Mouse (Mus musculus): ENCODE results near the gene Slc5a8.

DNA sequence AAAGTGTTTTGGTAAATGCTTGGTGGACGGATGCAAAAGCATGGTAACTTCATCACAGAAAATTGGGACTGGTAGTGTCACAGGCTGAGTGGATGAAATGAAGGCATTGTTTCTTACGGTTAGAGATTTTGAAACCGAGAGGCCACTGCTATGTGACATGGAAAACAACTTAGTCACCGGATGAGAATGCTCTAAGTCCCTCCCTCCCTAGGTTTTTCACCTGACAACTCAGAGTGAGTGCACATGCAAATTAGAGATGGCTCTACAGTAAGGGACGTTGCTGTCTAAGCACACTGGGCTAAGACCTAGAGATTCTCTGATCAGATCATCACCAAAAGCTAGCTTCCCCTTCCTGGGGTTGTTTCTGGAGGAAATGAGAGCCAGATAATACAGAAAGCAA lies 10.9 kb upstream of the Slc5a8 start:
- TF ChIP-seq CTCF (IDR thresholded peaks at IDR 0.05 in 2 of 3, conservative IDR thresholded peaks at IDR 0.05 in 1 of 3; ENCODE audit: control insufficient read depth in 1 of 3, insufficient read depth in 1 of 3, low read depth in 2 of 3, low read length in 3 of 3, poor library complexity in 1 of 3, severe bottlenecking in 1 of 3) = no peak
- no peak for TF ChIP-seq GATA1 (IDR thresholded peaks at IDR 0.05; ENCODE audit: low read depth, low read length)
- TF ChIP-seq MAZ (IDR thresholded peaks at IDR 0.05; ENCODE audit: low read depth, low read length) = no peak
- TF ChIP-seq POLR2A (IDR thresholded peaks at IDR 0.05; ENCODE audit: control insufficient read depth in 1 of 2, insufficient read depth in 1 of 2, low read depth in 1 of 2, low read length in 2 of 2, poor library complexity in 1 of 2) = no peak
- TF ChIP-seq MYB (IDR thresholded peaks at IDR 0.05; ENCODE audit: low read depth, low read length) = no peak
- no peak for TF ChIP-seq CHD1 (IDR thresholded peaks at IDR 0.05; ENCODE audit: low read depth, low read length)
- no peak for TF ChIP-seq TBP (IDR thresholded peaks at IDR 0.05; ENCODE audit: low read depth, low read length)
- no peak for TF ChIP-seq EP300 (IDR thresholded peaks at IDR 0.05; ENCODE audit: low read depth in 1 of 2, low read length in 2 of 2)
- no peak for TF ChIP-seq CHD2 (IDR thresholded peaks at IDR 0.05; ENCODE audit: low read length)
- no peak for TF ChIP-seq BHLHE40 (IDR thresholded peaks at IDR 0.05; ENCODE audit: borderline replicate concordance, low read depth, low read length)
- no peak for TF ChIP-seq USF2 (IDR thresholded peaks at IDR 0.05; ENCODE audit: borderline replicate concordance in 1 of 2, insufficient read depth in 1 of 2, low read depth in 1 of 2, low read length in 2 of 2)

Measured in MEL (cell line).